Mouse (Mus musculus) gastrocnemius, adult 18-20 months (tissue): ENCODE results near the gene Dcaf8. TPM values are rescaled to one million over a fixed set of nuclear protein-coding genes. Genes with fewer than 3 reads are reported as not detected.
"Not testable (repeated sequence)": the region's sequence is repeated elsewhere in the genome, so short reads cannot be mapped to it uniquely, and the experiment has no call there.

ENCODE experiments used
- DNase-seq: peaks from one replicate; pipeline ENCODE4 v3.0.0; 2021; ENCODE audit warnings: low spot score
- total RNA-seq, 2 experiments: library from RNA; stranded (reverse); gene quantifications; 2 replicates each; pipeline ENCODE4 v1.2.3; 2021

Gene Dcaf8
- total RNA-seq, 2 experiments from 2014 or later: 192 to 193 TPM

- peak; percentile 98 for DNase-seq
These were observed 69.3 kb downstream of the Dcaf8 start for GRCm38 (mm10) chr1:172217148-172217547.

- DNase-seq: no peak
These were observed 70.5 kb downstream of the Dcaf8 start for GRCm38 (mm10) chr1:172218164-172218910.

- DNase-seq: peak; percentile 78
These were observed 71.8 kb downstream of the Dcaf8 start, which contains the start of gene Casq1 for GRCm38 (mm10) chr1:172219451-172220406. Casq1 (minus strand) TSS chr1:172219868.

GRCm38 (mm10) chr1:172220414-172220813, 72.5 kb downstream of the Dcaf8 start:
- peak; percentile 92 for DNase-seq

GRCm38 (mm10) chr1:172221297-172222063, 73.6 kb downstream of the Dcaf8 start:
- DNase-seq: peak; percentile 62

- DNase-seq: no peak
These were observed 80.3 kb downstream of the Dcaf8 start for GRCm38 (mm10) chr1:172228209-172228608.

GRCm38 (mm10) chr1:172229215-172229614, 81.3 kb downstream of the Dcaf8 start:
- DNase-seq: no peak

GRCm38 (mm10) chr1:172240945-172241708, 93.2 kb downstream of the Dcaf8 start:
- no peak for DNase-seq

GRCm38 (mm10) chr1:172242401-172242800, 94.5 kb downstream of the Dcaf8 start:
- peak; percentile 65 for DNase-seq

- DNase-seq: peak; percentile 81
These were observed 95.8 kb downstream of the Dcaf8 start for GRCm38 (mm10) chr1:172243547-172244205.

GRCm38 (mm10) chr1:172244645-172245044, 96.8 kb downstream of the Dcaf8 start:
- not testable (repeated sequence) for DNase-seq

Other genes with a start within 250 kb of the Dcaf8 start
- not detected for gene Slamf6, start 230.6 kb upstream of the Dcaf8 start, total RNA-seq
- under 1 TPM; 0.34 to 0.55 TPM for gene Vangl2, start 119.6 kb upstream of the Dcaf8 start, total RNA-seq
- not detected for gene Nhlh1, start 90.5 kb upstream of the Dcaf8 start, total RNA-seq
- gene Copa, start 65.6 kb upstream of the Dcaf8 start, total RNA-seq: 10 to 100 TPM; 85.8 to 86.6 TPM
- 10 to 100 TPM; 24.7 to 24.8 TPM for gene Ncstn, start 65.3 kb upstream of the Dcaf8 start, total RNA-seq
- 10 to 100 TPM; 74.8 to 76.0 TPM for gene Pex19, start 21.3 kb upstream of the Dcaf8 start, total RNA-seq
- 10 to 100 TPM; 20.2 to 33.2 TPM for gene Pea15a, start 58.7 kb downstream of the Dcaf8 start, total RNA-seq
- gene Casq1, start 71.8 kb downstream of the Dcaf8 start, total RNA-seq: 1,000 to 10,000 TPM; 2,670 to 3,214 TPM
- under 1 TPM; 0.40 to 0.43 TPM for gene Atp1a4, start 110.3 kb downstream of the Dcaf8 start, total RNA-seq
- gene Igsf8, start 113.6 kb downstream of the Dcaf8 start, total RNA-seq: 10 to 100 TPM in 1 of 2 experiments, 1 to 10 TPM in 1; 7.6 to 10.6 TPM
- gene Atp1a2, start 150.0 kb downstream of the Dcaf8 start, total RNA-seq: 1,000 to 10,000 TPM in 1 of 2 experiments, 100 to 1,000 TPM in 1; 896 to 1,049 TPM
- gene Kcnj9, start 181.2 kb downstream of the Dcaf8 start, total RNA-seq: not detected
- under 1 TPM; 0.05 to 0.17 TPM for gene Kcnj10, start 193.1 kb downstream of the Dcaf8 start, total RNA-seq
- 1 to 10 TPM; 3.0 to 3.3 TPM for gene Pigm, start 228.5 kb downstream of the Dcaf8 start, total RNA-seq